Mouse (Mus musculus) splenic B cell, adult 2 months (primary cell): ENCODE measurements around the gene Slc25a27.

Experiments
- DNase-seq: peaks from one replicate; pipeline ENCODE4 v3.0.0-alpha.2; 2011; ENCODE audit warnings: low read depth, low spot score
- H3K27me3 ChIP-seq: 2 replicates; pipeline ENCODE4 v1.6.1; 2012; ENCODE audit warnings: mild to moderate bottlenecking, low read length, moderate library complexity, mixed read lengths; ENCODE audit not compliant: control insufficient read depth, poor library complexity, insufficient read depth, severe bottlenecking
- H3K36me3 ChIP-seq: 2 replicates; pipeline ENCODE4 v1.6.1; 2012; ENCODE audit warnings: mild to moderate bottlenecking, low read length, moderate library complexity, mixed read lengths; ENCODE audit not compliant: control insufficient read depth, poor library complexity, insufficient read depth, severe bottlenecking

Slc25a27 gene

GRCm38 (mm10) chr17:43629026-43629495 is 38.0 kb downstream of the Slc25a27 start:
- no peak for DNase-seq
- H3K36me3 ChIP-seq: no peaks in the 10 kb centered on the region
- H3K27me3 ChIP-seq: no peaks in the 10 kb centered on the region

GRCm38 (mm10) chr17:43628246-43628645 is 38.8 kb downstream of the Slc25a27 start:
- Histone ChIP-seq H3K27me3 (no peaks in the 10 kb centered on the region), H3K36me3 (no peaks in the 10 kb centered on the region)
- DNase-seq: no peak

GRCm38 (mm10) chr17:43622076-43622475 is 44.9 kb downstream of the Slc25a27 start:
- DNase-seq: no peak
- Histone ChIP-seq H3K27me3 (no peaks in the 10 kb centered on the region), H3K36me3 (no peaks in the 10 kb centered on the region)

GRCm38 (mm10) chr17:43619156-43619555 is 47.9 kb downstream of the Slc25a27 start:
- no peaks in the 10 kb centered on the region for H3K36me3 ChIP-seq
- H3K27me3 ChIP-seq: no peaks in the 10 kb centered on the region
- DNase-seq: no peak

GRCm38 (mm10) chr17:43612221-43612620 is 54.8 kb downstream of the Slc25a27 start:
- no peaks in the 10 kb centered on the region for H3K27me3 ChIP-seq
- DNase-seq: no peak
- H3K36me3 ChIP-seq: no peaks in the 10 kb centered on the region

- Histone ChIP-seq H3K36me3 (no peaks in the 10 kb centered on the region), H3K27me3 (no peaks in the 10 kb centered on the region)
- DNase-seq: peak; percentile 67
Observed at GRCm38 (mm10) chr17:43611586-43611985, 55.4 kb downstream of the Slc25a27 start.

- H3K36me3 ChIP-seq: no peaks in the 10 kb centered on the region
- peak; percentile 79 for DNase-seq
- no peaks in the 10 kb centered on the region for H3K27me3 ChIP-seq
Observed at GRCm38 (mm10) chr17:43606704-43607103, 60.3 kb downstream of the Slc25a27 start.

GRCm38 (mm10) chr17:43598706-43599105 is 68.3 kb downstream of the Slc25a27 start:
- Histone ChIP-seq H3K27me3 (no peaks in the 10 kb centered on the region), H3K36me3 (no peaks in the 10 kb centered on the region)
- no peak for DNase-seq

GRCm38 (mm10) chr17:43597742-43598141 is 69.3 kb downstream of the Slc25a27 start:
- Histone ChIP-seq H3K27me3 (no peaks in the 10 kb centered on the region), H3K36me3 (no peaks in the 10 kb centered on the region)
- DNase-seq: no peak

- H3K27me3 ChIP-seq: no peaks in the 10 kb centered on the region
- no peak for DNase-seq
- no peaks in the 10 kb centered on the region for H3K36me3 ChIP-seq
Observed at GRCm38 (mm10) chr17:43592296-43593291, 74.4 kb downstream of the Slc25a27 start.
